Mouse (Mus musculus) ES-E14 (cell line): Measurements from ENCODE around the gene Mpc1. TPM values are rescaled to one million over a fixed set of nuclear protein-coding genes. Genes with fewer than 3 reads are reported as not detected.

Source experiments
- DNase-seq: peaks from one replicate; pipeline ENCODE4 v3.0.0-alpha.2; 2013; ENCODE audit warnings: low read depth, low spot score
- H3K27ac ChIP-seq: 2 replicates; pipeline ENCODE4 v1.5.1; 2012; ENCODE audit warnings: low read depth, mild to moderate bottlenecking, low read length, moderate library complexity, mixed read lengths; ENCODE audit not compliant: poor library complexity, insufficient read depth, severe bottlenecking
- H3K36me3 ChIP-seq: 2 replicates; pipeline ENCODE4 v1.6.1; 2012; ENCODE audit warnings: mild to moderate bottlenecking, low read length, moderate library complexity, mixed read lengths; ENCODE audit not compliant: control insufficient read depth, poor library complexity, insufficient read depth, severe bottlenecking
- H3K4me1 ChIP-seq, 2 experiments: fragments of 150-350 bp in 1 of 2; sonication (generic) in 1 of 2; 2 replicates each; pipeline ENCODE4 v1.6.1; 2012; ENCODE audit warnings: low read length in 2 of 2, mild to moderate bottlenecking in 1 of 2, mixed read lengths in 1 of 2; ENCODE audit not compliant: control insufficient read depth in 2 of 2, insufficient read depth in 2 of 2, poor library complexity in 1 of 2
- H3K4me3 ChIP-seq, 2 experiments: fragments of 150-350 bp in 1 of 2; sonication (generic) in 1 of 2; 2 replicates each; pipeline ENCODE4 v1.5.1; 2012; ENCODE audit warnings: low read length in 2 of 2, low read depth in 1 of 2, mild to moderate bottlenecking in 1 of 2, mixed read lengths in 1 of 2; ENCODE audit not compliant: insufficient read depth in 1 of 2, poor library complexity in 1 of 2, severe bottlenecking in 1 of 2
- H3K9ac ChIP-seq: 2 replicates; pipeline ENCODE4 v1.6.1; 2012; ENCODE audit warnings: low read depth, mild to moderate bottlenecking, low read length, mixed read lengths; ENCODE audit not compliant: poor library complexity, insufficient read depth, severe bottlenecking
- H3K9me3 ChIP-seq: fragments of 150-350 bp; sonication (generic); 2 replicates; pipeline ENCODE4 v1.6.1; 2012; ENCODE audit warnings: low read depth, mild to moderate bottlenecking, low read length; ENCODE audit not compliant: control insufficient read depth, insufficient read depth
- CHD2 ChIP-seq: IDR thresholded peaks from 2 replicates; pipeline ENCODE4 v1.6.1; 2014; ENCODE audit warnings: mild to moderate bottlenecking, low read depth, low read length, inconsistent platforms
- HCFC1 ChIP-seq: IDR thresholded peaks from 2 replicates; pipeline ENCODE4 v1.6.1; 2012; ENCODE audit warnings: low read length, inconsistent platforms, borderline replicate concordance; ENCODE audit not compliant: insufficient read depth
- MAFK ChIP-seq: IDR thresholded peaks from 2 replicates; pipeline ENCODE4 v1.6.1; 2014; ENCODE audit warnings: mild to moderate bottlenecking, low read depth, low read length, inconsistent platforms; ENCODE audit not compliant: insufficient read depth
- ZC3H11A ChIP-seq: IDR thresholded peaks from 2 replicates; pipeline ENCODE4 v1.6.1; 2012; ENCODE audit warnings: low read depth, mild to moderate bottlenecking, inconsistent platforms, low read length, borderline replicate concordance
- ZNF384 ChIP-seq: IDR thresholded peaks from 2 replicates; pipeline ENCODE4 v1.6.1; 2012; ENCODE audit warnings: low read depth, low read length, inconsistent platforms
- in situ Hi-C, 2 experiments: fragments of 600-800 bp; cut with MboI; formaldehyde crosslinking; loops; one replicate each; pipeline ENCODE4 v1.15.1; 2025; ENCODE audit warnings: low sequenced_read_pairs in 2 of 2, inconsistent platforms in 1 of 2; ENCODE audit not compliant: unreplicated experiment in 2 of 2
- total RNA-seq: library from RNA; depleted of rRNA; stranded (reverse); fragments of 300-350 nt; gene quantifications from 2 replicates; pipeline ENCODE4 v1.2.3, GENCODE M21; 2012

The Mpc1 gene
- total RNA-seq, 1 experiment: 35.7 TPM

GRCm38 (mm10) chr17:8301515-8301914 is 18.8 kb downstream of the Mpc1 start:
- no peak overlapping the region for H3K4me3 ChIP-seq
- DNase-seq: no peak
- no peak overlapping the region for H3K27ac ChIP-seq
- H3K36me3 ChIP-seq: no peaks in the 10 kb centered on the region
- H3K9me3 ChIP-seq: no peaks in the 10 kb centered on the region
- peak; percentile 92 for TF ChIP-seq ZNF384
- no peak for TF ChIP-seq CHD2
- no peak overlapping the region for H3K9ac ChIP-seq
- no peaks in the 10 kb centered on the region; a peak in 1 of 4 replicates for H3K4me1 ChIP-seq
- in situ Hi-C loops: no loop called here

- no peak overlapping the region for H3K4me3 ChIP-seq
- H3K27ac ChIP-seq: no peak overlapping the region
- H3K9me3 ChIP-seq: no peaks in the 10 kb centered on the region
- no peak for TF ChIP-seq CHD2
- TF ChIP-seq HCFC1: no peak
- no peak for TF ChIP-seq ZNF384
- TF ChIP-seq MAFK: no peak
- TF ChIP-seq ZC3H11A: no peak
- H3K4me1 ChIP-seq: no peaks in the 10 kb centered on the region; a peak in 1 of 4 replicates
- no peak for DNase-seq
- no peak overlapping the region for H3K9ac ChIP-seq
- in situ Hi-C loops: no loop called here
- no peaks in the 10 kb centered on the region for H3K36me3 ChIP-seq
Observed at GRCm38 (mm10) chr17:8302772-8303438, 20.2 kb downstream of the Mpc1 start.

- Histone ChIP-seq H3K4me3 (no peak overlapping the region), H3K4me1 (no peaks in the 10 kb centered on the region; a peak in 1 of 4 replicates), H3K36me3 (no peaks in the 10 kb centered on the region), H3K9me3 (no peaks in the 10 kb centered on the region), H3K27ac (no peak overlapping the region), H3K9ac (no peak overlapping the region)
- DNase-seq: no peak
- no peak for TF ChIP-seq ZNF384
- no peak for TF ChIP-seq HCFC1
- TF ChIP-seq ZC3H11A: no peak
- TF ChIP-seq MAFK: no peak
- TF ChIP-seq CHD2: no peak
- in situ Hi-C loops: no loop called here
Observed at GRCm38 (mm10) chr17:8303671-8304070, 21.0 kb downstream of the Mpc1 start.

DNA sequence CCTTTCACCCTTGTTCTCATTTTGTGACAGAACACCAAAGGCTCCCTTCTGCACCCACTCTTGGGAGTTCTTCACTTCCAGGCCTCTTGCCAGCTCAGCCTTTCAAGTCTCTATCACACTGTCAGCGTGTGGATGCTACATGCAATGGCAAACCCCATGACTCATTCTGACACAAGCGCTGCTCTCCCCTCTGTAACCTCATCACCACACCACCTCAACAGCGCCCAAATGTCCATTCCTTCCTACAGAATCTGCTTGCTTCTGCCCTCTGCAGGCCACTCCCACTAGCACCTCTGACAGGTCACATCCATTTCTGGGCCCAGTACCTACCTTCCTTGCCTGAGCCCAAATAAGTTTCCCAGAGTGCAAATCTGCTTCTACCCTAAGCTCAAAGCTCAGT is 23.1 kb downstream of the Mpc1 start:
- H3K9me3 ChIP-seq: no peaks in the 10 kb centered on the region
- no peak overlapping the region for H3K9ac ChIP-seq
- H3K36me3 ChIP-seq: no peaks in the 10 kb centered on the region
- in situ Hi-C loops: no loop called here
- H3K4me1 ChIP-seq: no peaks in the 10 kb centered on the region; a peak in 1 of 4 replicates
- peak; percentile 9; the same call in 1 of the 2 replicates for TF ChIP-seq ZC3H11A
- no peak for TF ChIP-seq ZNF384
- no peak for DNase-seq
- H3K4me3 ChIP-seq: no peak overlapping the region
- no peak overlapping the region for H3K27ac ChIP-seq

- Histone ChIP-seq H3K36me3 (no peaks in the 10 kb centered on the region), H3K9ac (peak within 1 kb of the TSS; percentile 90), H3K4me1 (peaks cover 2 to 3% of the 10 kb centered on the region in 2 experiments; a peak in 2 of 4 replicates), H3K27ac (no peak within 1 kb of the TSS), H3K4me3 (peak within 1 kb of the TSS; percentile 60 to 97), H3K9me3 (no peaks in the 10 kb centered on the region)
- in situ Hi-C loops: no loop called here
- TF ChIP-seq CHD2 (no peak), HCFC1 (no peak), ZNF384 (no peak), ZC3H11A (no peak), MAFK (no peak)
- peak; percentile 91 for DNase-seq
Observed at GRCm38 (mm10) chr17:8310838-8311614, 28.3 kb downstream of the Mpc1 start, which contains the start of gene Sft2d1. Gene Sft2d1 (plus strand): TSS chr17:8311102.
